Mouse (Mus musculus): Measurements from ENCODE around the gene Rnf183. TPM values are rescaled to one million over a fixed set of nuclear protein-coding genes. Genes with fewer than 3 reads are reported as not detected.

Gene Rnf183
- total and polyA plus RNA-seq, 3 experiments = 0.15 to 0.25 TPM; not detected in 1

DNA sequence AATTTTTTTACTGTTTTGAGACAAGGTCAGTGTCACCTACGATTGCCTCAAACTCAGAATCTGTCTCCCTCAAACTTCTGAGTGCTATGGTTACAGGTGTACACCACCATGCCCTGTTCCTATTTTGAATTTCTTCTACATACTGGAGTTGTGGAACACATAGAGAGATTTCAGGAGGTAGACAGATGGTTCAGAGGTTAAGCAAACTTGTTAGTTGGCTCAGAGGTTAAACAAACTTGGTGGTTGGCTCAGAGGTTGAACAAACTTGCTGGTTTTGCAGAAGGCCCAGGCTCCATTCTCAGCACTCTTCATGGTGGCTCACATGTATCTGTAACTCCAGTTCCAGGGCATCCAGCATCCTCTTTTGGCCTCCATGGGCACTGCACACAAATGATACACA, 50.9 kb downstream of the Rnf183 start:
- no peak for DNase-seq (ENCODE audit: low read depth, low spot score)
- Histone ChIP-seq H3K4me1 (ENCODE audit: control insufficient read depth in 1 of 2, insufficient read depth in 2 of 2, low read length in 2 of 2) (peaks cover 10 to 14% of the 10 kb centered on the region in 2 experiments), H3K27me3 (ENCODE audit: control insufficient read depth in 1 of 2, insufficient read depth in 2 of 2, low read length in 2 of 2) (no peaks in the 10 kb centered on the region), H3K9me3 (replicated peaks; ENCODE audit: insufficient read depth, low read length) (no peaks in the 10 kb centered on the region), H3K27ac (ENCODE audit: control insufficient read depth, low read depth, low read length) (no peak overlapping the region), H3K4me3 (ENCODE audit: control insufficient read depth in 1 of 2, insufficient read depth in 1 of 2, low read depth in 2 of 2, low read length in 2 of 2) (no peak overlapping the region), H3K36me3 (ENCODE audit: control insufficient read depth in 1 of 2, insufficient read depth in 2 of 2, low read length in 2 of 2) (peaks cover 9 to 22% of the 10 kb centered on the region in 2 experiments; a peak in 3 of 4 replicates), H3K79me2 (ENCODE audit: control insufficient read depth, insufficient read depth, low read length, poor library complexity) (no peaks in the 10 kb centered on the region; the same call in 1 of the 2 replicates), H3K9ac (ENCODE audit: control insufficient read depth, low read depth, low read length, poor library complexity, severe bottlenecking) (no peak overlapping the region)
- TF ChIP-seq CHD1 (IDR thresholded peaks at IDR 0.05; ENCODE audit: low read depth, low read length) (no peak), NELFE (IDR thresholded peaks at IDR 0.05; ENCODE audit: low read depth, low read length) (no peak), ELF1 (IDR thresholded peaks at IDR 0.05; ENCODE audit: low read depth, low read length) (no peak), GABPA (IDR thresholded peaks at IDR 0.05; ENCODE audit: low read depth, low read length) (no peak), MYB (IDR thresholded peaks at IDR 0.05; ENCODE audit: low read depth, low read length) (no peak)

DNA sequence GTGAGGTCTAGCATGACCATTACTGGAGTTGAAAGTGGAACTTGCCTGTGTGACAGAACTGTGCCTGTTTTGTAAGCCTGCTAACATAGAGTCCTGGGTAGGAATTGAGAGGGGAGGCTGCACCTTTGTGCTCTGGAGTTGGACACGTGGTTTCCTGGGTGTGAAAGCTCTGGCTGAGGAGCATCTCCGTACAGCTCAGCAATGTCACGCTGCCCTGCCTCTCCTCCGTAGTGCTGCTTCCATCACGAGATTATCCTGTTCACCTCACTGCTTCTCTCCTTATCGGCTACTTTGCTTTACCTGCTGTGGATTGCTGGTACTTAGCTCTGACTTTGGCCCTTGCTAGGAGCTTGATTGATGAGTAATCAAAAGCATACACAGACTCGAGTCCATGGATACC, 51.3 kb downstream of the Rnf183 start:
- Histone ChIP-seq H3K36me3 (ENCODE audit: control insufficient read depth in 1 of 2, insufficient read depth in 2 of 2, low read length in 2 of 2) (peaks cover 9 to 22% of the 10 kb centered on the region in 2 experiments; a peak in 3 of 4 replicates), H3K9ac (ENCODE audit: control insufficient read depth, low read depth, low read length, poor library complexity, severe bottlenecking) (no peak overlapping the region), H3K4me1 (ENCODE audit: control insufficient read depth in 1 of 2, insufficient read depth in 2 of 2, low read length in 2 of 2) (peaks cover 10 to 14% of the 10 kb centered on the region in 2 experiments), H3K27me3 (ENCODE audit: control insufficient read depth in 1 of 2, insufficient read depth in 2 of 2, low read length in 2 of 2) (no peaks in the 10 kb centered on the region), H3K4me3 (ENCODE audit: control insufficient read depth in 1 of 2, insufficient read depth in 1 of 2, low read depth in 2 of 2, low read length in 2 of 2) (no peak overlapping the region), H3K9me3 (replicated peaks; ENCODE audit: insufficient read depth, low read length) (no peaks in the 10 kb centered on the region), H3K79me2 (ENCODE audit: control insufficient read depth, insufficient read depth, low read length, poor library complexity) (no peaks in the 10 kb centered on the region; the same call in 1 of the 2 replicates), H3K27ac (ENCODE audit: control insufficient read depth, low read depth, low read length) (no peak overlapping the region; the same call in 1 of the 2 replicates)
- TF ChIP-seq MAFK (IDR thresholded peaks at IDR 0.05; ENCODE audit: borderline replicate concordance, low read depth, low read length) (no peak), ZMIZ1 (IDR thresholded peaks at IDR 0.05; ENCODE audit: low read depth, low read length) (no peak), POLR2AphosphoS5 (IDR thresholded peaks at IDR 0.05; ENCODE audit: borderline replicate concordance, low read depth, low read length) (no peak), NELFE (IDR thresholded peaks at IDR 0.05; ENCODE audit: low read depth, low read length) (no peak), HCFC1 (IDR thresholded peaks at IDR 0.05; ENCODE audit: low read depth, low read length) (no peak), TCF12 (IDR thresholded peaks at IDR 0.05; ENCODE audit: low read depth, low read length) (no peak), KAT2A (conservative IDR thresholded peaks at IDR 0.05; ENCODE audit: low read depth, low read length) (no peak), ZNF384 (IDR thresholded peaks at IDR 0.05; ENCODE audit: low read depth, low read length) (no peak), CHD2 (IDR thresholded peaks at IDR 0.05; ENCODE audit: low read length) (no peak), NRF1 (IDR thresholded peaks at IDR 0.05; ENCODE audit: insufficient read depth, low read depth, low read length, poor library complexity, severe bottlenecking) (no peak), MEF2A (IDR thresholded peaks at IDR 0.05; ENCODE audit: extremely low read depth, insufficient replicate concordance, low read depth, low read length, poor library complexity, severe bottlenecking) (no peak), ETS1 (IDR thresholded peaks at IDR 0.05; ENCODE audit: low read depth, low read length) (no peak), USF2 (IDR thresholded peaks at IDR 0.05; ENCODE audit: borderline replicate concordance in 1 of 2, insufficient read depth in 1 of 2, low read depth in 1 of 2, low read length in 2 of 2) (no peak), RAD21 (IDR thresholded peaks at IDR 0.05; ENCODE audit: low read depth, low read length) (no peak), SMC3 (IDR thresholded peaks at IDR 0.05; ENCODE audit: low read depth, low read length) (no peak)
- no peak for DNase-seq (ENCODE audit: low read depth, low spot score)
